Mouse (Mus musculus) myocyte (in vitro differentiated cells): ENCODE results near the gene Enah.

Experiments
- CEBPB ChIP-seq: IDR thresholded peaks from 2 replicates; pipeline ENCODE4 v1.6.1; 2011; ENCODE audit warnings: mild to moderate bottlenecking, moderate library complexity; ENCODE audit not compliant: poor library complexity, insufficient read depth, severe bottlenecking
- E2F4 ChIP-seq: IDR thresholded peaks from one replicate; pipeline ENCODE4 v1.6.1; 2011; ENCODE audit warnings: mild to moderate bottlenecking, control low read depth, moderate library complexity; ENCODE audit not compliant: insufficient read depth
- MAX ChIP-seq: IDR thresholded peaks from one replicate; pipeline ENCODE4 v1.6.1; 2011; ENCODE audit warnings: low read depth, mild to moderate bottlenecking, control low read depth
- MYOD1 ChIP-seq, 3 experiments: IDR thresholded peaks; one replicate each; pipeline ENCODE4 v1.6.1; 2011; ENCODE audit warnings: control low read depth in 2 of 3, low read depth in 2 of 3, mild to moderate bottlenecking in 2 of 3, moderate library complexity in 1 of 3; ENCODE audit not compliant: insufficient read length in 2 of 3, control insufficient read depth in 1 of 3
- MYOG ChIP-seq, 3 experiments: IDR thresholded peaks; one replicate each; pipeline ENCODE4 v1.6.1; 2011; ENCODE audit warnings: control low read depth in 2 of 3, low read depth in 2 of 3, mild to moderate bottlenecking in 2 of 3; ENCODE audit not compliant: insufficient read length in 2 of 3, control insufficient read depth in 1 of 3, insufficient read depth in 1 of 3
- POLR2A ChIP-seq: IDR thresholded peaks from one replicate; pipeline ENCODE4 v1.6.1; 2011; ENCODE audit warnings: low read depth, mild to moderate bottlenecking, control low read depth, moderate library complexity; ENCODE audit not compliant: insufficient read length
- POLR2AphosphoS2 ChIP-seq: IDR thresholded peaks from one replicate; pipeline ENCODE4 v1.6.1; 2011; ENCODE audit warnings: low read depth, control low read depth; ENCODE audit not compliant: insufficient read length
- SRF ChIP-seq: IDR thresholded peaks from one replicate; pipeline ENCODE4 v1.6.1; 2011; ENCODE audit warnings: low read depth; ENCODE audit not compliant: control insufficient read depth, insufficient read length
- TCF12 ChIP-seq: IDR thresholded peaks from one replicate; pipeline ENCODE4 v1.6.1; 2011; ENCODE audit warnings: mild to moderate bottlenecking, control low read depth; ENCODE audit not compliant: poor library complexity, insufficient read depth, severe bottlenecking
- TCF3 ChIP-seq: IDR thresholded peaks from one replicate; pipeline ENCODE4 v1.6.1; 2011; ENCODE audit warnings: low read depth, control low read depth; ENCODE audit not compliant: insufficient read length
- USF1 ChIP-seq: IDR thresholded peaks from one replicate; pipeline ENCODE4 v1.6.1; 2011; ENCODE audit warnings: low read depth, mild to moderate bottlenecking, control low read depth, moderate library complexity

GRCm38 (mm10) chr1:181951266-181951665 lies 68.5 kb downstream of the Enah start:
- TF ChIP-seq E2F4, result no peak
- no peak for TF ChIP-seq POLR2A
- no peak for TF ChIP-seq MYOD1 (IDR thresholded peaks at IDR 0.05; ENCODE audit: control insufficient read depth in 1 of 3, insufficient read length in 2 of 3, low read depth in 2 of 3)
- TF ChIP-seq CEBPB, result no peak
- no peak for TF ChIP-seq MAX
- TF ChIP-seq TCF12, result no peak
- TF ChIP-seq USF1, result no peak
- TF ChIP-seq TCF3, result no peak
- no peak for TF ChIP-seq POLR2AphosphoS2
- TF ChIP-seq MYOG (IDR thresholded peaks at IDR 0.05; ENCODE audit: control insufficient read depth in 1 of 3, insufficient read depth in 1 of 3, insufficient read length in 2 of 3, low read depth in 2 of 3), result no peak
- TF ChIP-seq SRF, result no peak
